Mouse (Mus musculus): ENCODE data around the gene Jup.
A peak's percentile ranks its signal among the peaks of the same experiment; 100 is the strongest.
"Not testable (repeated sequence)": the region's sequence is repeated elsewhere in the genome, so short reads cannot be mapped to it uniquely, and the experiment has no call there.

Jup gene

GRCm38 (mm10) chr11:100355972-100356818 is 41.4 kb downstream of the Jup start, which contains the start of gene Hap1:
Hap1 (minus strand) TSS chr11:100356128.
- peak; percentile 86 for DNase-seq

- DNase-seq = peak; percentile 53
Observed at GRCm38 (mm10) chr11:100355151-100355951, 42.2 kb downstream of the Jup start.

- DNase-seq = no peak
Observed at GRCm38 (mm10) chr11:100352076-100352857, 45.3 kb downstream of the Jup start.

- DNase-seq = no peak
Observed at GRCm38 (mm10) chr11:100344269-100344668, 53.3 kb downstream of the Jup start.

- no peak for DNase-seq
Observed at GRCm38 (mm10) chr11:100335731-100336130, 61.8 kb downstream of the Jup start.

- DNase-seq = no peak
Observed at GRCm38 (mm10) chr11:100333944-100334457, 63.6 kb downstream of the Jup start, which contains the start of gene Gast. Gast (plus strand) TSS chr11:100334407.

- DNase-seq = no peak
Observed at GRCm38 (mm10) chr11:100332766-100333515, 64.6 kb downstream of the Jup start.

GRCm38 (mm10) chr11:100330816-100331375 is 66.7 kb downstream of the Jup start:
- not testable (repeated sequence) for DNase-seq

GRCm38 (mm10) chr11:100330235-100330634 is 67.3 kb downstream of the Jup start:
- DNase-seq = no peak

- no peak for DNase-seq
Observed at GRCm38 (mm10) chr11:100327761-100328160, 69.8 kb downstream of the Jup start.

- no peak for DNase-seq
Observed at GRCm38 (mm10) chr11:100327316-100327715, 70.2 kb downstream of the Jup start.

GRCm38 (mm10) chr11:100325062-100325629 is 72.4 kb downstream of the Jup start:
- DNase-seq = no peak

GRCm38 (mm10) chr11:100323578-100323977 is 74.0 kb downstream of the Jup start:
- peak; percentile 49 for DNase-seq

GRCm38 (mm10) chr11:100322591-100323258 is 74.8 kb downstream of the Jup start:
- DNase-seq = no peak

GRCm38 (mm10) chr11:100321479-100322305 is 75.9 kb downstream of the Jup start:
- not testable (repeated sequence) for DNase-seq

GRCm38 (mm10) chr11:100320701-100321410 is 76.7 kb downstream of the Jup start:
- peak; percentile 33 for DNase-seq

- DNase-seq = peak; percentile 92
Observed at GRCm38 (mm10) chr11:100320172-100320630, 77.4 kb downstream of the Jup start.

GRCm38 (mm10) chr11:100319492-100320171 is 77.9 kb downstream of the Jup start, which contains the start of gene Eif1:
Eif1 (plus strand) TSS chr11:100319885.
- peak; percentile 100 for DNase-seq
